Mouse (Mus musculus) forebrain, embryonic 12.5 days (tissue): Measurements from ENCODE around the gene Ube3b. TPM values are rescaled to one million over a fixed set of nuclear protein-coding genes. Genes with fewer than 3 reads are reported as not detected.

ENCODE experiments used
- ATAC-seq: fragments of 200-750 bp; cut with Nextera tagmentation; 2 replicates; pipeline ENCODE4 v1.8.0; 2017; ENCODE audit warnings: moderate TSS enrichment; ENCODE audit not compliant: low FRiP score
- H3K27ac ChIP-seq: fragments of 300-500 bp; sonication (generic); 2 replicates; pipeline ENCODE4 v1.5.1; 2016; ENCODE audit warnings: mild to moderate bottlenecking
- H3K27me3 ChIP-seq: fragments of 300-500 bp; sonication (generic); 2 replicates; pipeline ENCODE4 v1.6.1; 2016; ENCODE audit warnings: mild to moderate bottlenecking
- H3K36me3 ChIP-seq: fragments of 300-500 bp; sonication (generic); replicated peaks from 2 replicates; pipeline ENCODE4 v1.6.1; 2016; ENCODE audit warnings: mild to moderate bottlenecking
- H3K4me1 ChIP-seq: fragments of 300-500 bp; sonication (generic); 2 replicates; pipeline ENCODE4 v1.6.1; 2016
- H3K4me2 ChIP-seq: fragments of 300-500 bp; sonication (generic); 2 replicates; pipeline ENCODE4 v1.6.1; 2016; ENCODE audit warnings: mild to moderate bottlenecking, moderate library complexity
- H3K4me3 ChIP-seq: fragments of 300-500 bp; sonication (generic); replicated peaks from 2 replicates; pipeline ENCODE4 v1.5.1; 2016; ENCODE audit warnings: mild to moderate bottlenecking
- H3K9ac ChIP-seq: fragments of 300-500 bp; sonication (generic); 2 replicates; pipeline ENCODE4 v1.6.1; 2016; ENCODE audit warnings: mild to moderate bottlenecking
- H3K9me3 ChIP-seq: fragments of 300-500 bp; sonication (generic); 2 replicates; pipeline ENCODE4 v1.6.1; 2016
- WGBS: fragments of 180-500 bp; shearing (Covaris S2); methylation state at CpG from one replicate; pipeline ENCODE4 v1.1.7; 2016; 5-methylcytosine and 5-hydroxymethylcytosine counted together
- polyA plus RNA-seq: library from polyadenylated mRNA; unstranded; fragments of >200 nt; fragmentation: Nextera tagmentation; extraction: Ambion mirVana; gene quantifications from 2 replicates; pipeline ENCODE4 v1.2.1, GENCODE M21; 2016

The Ube3b gene
- polyA plus RNA-seq, 1 experiment from 2014 or later, result 53.7 TPM

- Histone ChIP-seq H3K27ac (no peak overlapping the region), H3K4me3 (no peak overlapping the region), H3K36me3 (peaks cover 30% of the 10 kb centered on the region), H3K4me1 (peaks cover 6% of the 10 kb centered on the region; the same call in 1 of the 2 replicates), H3K27me3 (no peaks in the 10 kb centered on the region), H3K9me3 (no peaks in the 10 kb centered on the region), H3K9ac (no peak overlapping the region), H3K4me2 (no peak overlapping the region)
- no peak for ATAC-seq
- 94% methylated on average over 14 of the region's 14 CpGs for WGBS
Observed at GRCm38 (mm10) chr5:114435588-114435987, 55.2 kb downstream of the Ube3b start.

- H3K9me3 ChIP-seq, result no peaks in the 10 kb centered on the region
- H3K36me3 ChIP-seq, result peaks cover 27% of the 10 kb centered on the region
- peaks cover 19% of the 10 kb centered on the region for H3K4me1 ChIP-seq
- 4% methylated on average over 43 of the region's 43 CpGs for WGBS
- peak within 1 kb of the TSS; percentile 78 for H3K9ac ChIP-seq
- peak within 1 kb of the TSS; percentile 43 for H3K27ac ChIP-seq
- peak within 1 kb of the TSS; percentile 83 for H3K4me2 ChIP-seq
- H3K4me3 ChIP-seq, result peak within 1 kb of the TSS; percentile 80
- H3K27me3 ChIP-seq, result no peaks in the 10 kb centered on the region
- ATAC-seq, result peak; percentile 99
Observed at GRCm38 (mm10) chr5:114443566-114444367, 63.4 kb downstream of the Ube3b start, which contains the start of the genes Mmab and Mvk. Gene Mmab (minus strand): TSS chr5:114444060. Gene Mvk (plus strand): TSS chr5:114444269.

GRCm38 (mm10) chr5:114444368-114444692 lies 63.9 kb downstream of the Ube3b start:
- WGBS, result 1% methylated on average over 21 of the region's 21 CpGs
- Histone ChIP-seq H3K27me3 (no peaks in the 10 kb centered on the region), H3K27ac (no peak overlapping the region), H3K9ac (peak overlapping the region; percentile 78), H3K36me3 (peaks cover 27% of the 10 kb centered on the region), H3K4me2 (peak overlapping the region; percentile 83), H3K4me1 (peaks cover 19% of the 10 kb centered on the region), H3K4me3 (peak overlapping the region; percentile 80), H3K9me3 (no peaks in the 10 kb centered on the region)
- ATAC-seq, result no peak

- Histone ChIP-seq H3K27ac (no peak overlapping the region), H3K27me3 (no peaks in the 10 kb centered on the region), H3K9ac (no peak overlapping the region), H3K36me3 (peaks cover 59% of the 10 kb centered on the region), H3K9me3 (no peaks in the 10 kb centered on the region), H3K4me1 (peaks cover 12% of the 10 kb centered on the region), H3K4me3 (no peak overlapping the region), H3K4me2 (no peak overlapping the region)
- WGBS, result 92% methylated on average over 4 of the region's 4 CpGs
- no peak for ATAC-seq
Observed at GRCm38 (mm10) chr5:114449011-114449410, 68.6 kb downstream of the Ube3b start.

GRCm38 (mm10) chr5:114456287-114456686 lies 75.9 kb downstream of the Ube3b start:
- 89% methylated on average over 9 of the region's 9 CpGs for WGBS
- H3K4me3 ChIP-seq, result no peak overlapping the region
- no peak overlapping the region for H3K9ac ChIP-seq
- peaks cover 9% of the 10 kb centered on the region for H3K4me1 ChIP-seq
- H3K9me3 ChIP-seq, result no peaks in the 10 kb centered on the region
- H3K36me3 ChIP-seq, result peaks cover 33% of the 10 kb centered on the region
- no peak overlapping the region for H3K4me2 ChIP-seq
- ATAC-seq, result no peak
- H3K27ac ChIP-seq, result no peak overlapping the region
- H3K27me3 ChIP-seq, result peaks cover 6% of the 10 kb centered on the region; the same call in 1 of the 2 replicates

- peaks cover 6% of the 10 kb centered on the region; the same call in 1 of the 2 replicates for H3K27me3 ChIP-seq
- 87% methylated on average over 16 of the region's 16 CpGs for WGBS
- peaks cover 16% of the 10 kb centered on the region for H3K4me1 ChIP-seq
- no peak overlapping the region for H3K4me3 ChIP-seq
- no peaks in the 10 kb centered on the region for H3K9me3 ChIP-seq
- ATAC-seq, result no peak
- no peak overlapping the region for H3K4me2 ChIP-seq
- H3K27ac ChIP-seq, result no peak overlapping the region
- no peak overlapping the region for H3K9ac ChIP-seq
- peaks cover 27% of the 10 kb centered on the region for H3K36me3 ChIP-seq
Observed at GRCm38 (mm10) chr5:114456995-114457605, 76.7 kb downstream of the Ube3b start.

GRCm38 (mm10) chr5:114461238-114461637 lies 80.8 kb downstream of the Ube3b start:
- no peak overlapping the region for H3K27ac ChIP-seq
- peaks cover 12% of the 10 kb centered on the region for H3K27me3 ChIP-seq
- H3K4me2 ChIP-seq, result no peak overlapping the region
- H3K4me1 ChIP-seq, result peaks cover 35% of the 10 kb centered on the region
- H3K4me3 ChIP-seq, result no peak overlapping the region
- H3K9me3 ChIP-seq, result no peaks in the 10 kb centered on the region
- H3K36me3 ChIP-seq, result no peaks in the 10 kb centered on the region
- ATAC-seq, result peak; percentile 60
- H3K9ac ChIP-seq, result no peak overlapping the region
- WGBS, result 4% methylated on average over 7 of the region's 7 CpGs

GRCm38 (mm10) chr5:114462067-114463040 lies 81.9 kb downstream of the Ube3b start:
- H3K4me3 ChIP-seq, result no peak overlapping the region
- H3K4me2 ChIP-seq, result no peak overlapping the region
- WGBS, result 75% methylated on average over 24 of the region's 24 CpGs
- ATAC-seq, result no peak
- H3K9ac ChIP-seq, result no peak overlapping the region
- peaks cover 14% of the 10 kb centered on the region for H3K27me3 ChIP-seq
- H3K4me1 ChIP-seq, result peaks cover 43% of the 10 kb centered on the region
- no peaks in the 10 kb centered on the region for H3K36me3 ChIP-seq
- no peaks in the 10 kb centered on the region for H3K9me3 ChIP-seq
- H3K27ac ChIP-seq, result no peak overlapping the region

- H3K36me3 ChIP-seq, result no peaks in the 10 kb centered on the region
- H3K27ac ChIP-seq, result no peak overlapping the region
- peaks cover 20% of the 10 kb centered on the region for H3K27me3 ChIP-seq
- H3K4me2 ChIP-seq, result no peak overlapping the region
- no peak for ATAC-seq
- no peak overlapping the region for H3K4me3 ChIP-seq
- 86% methylated on average over 2 of the region's 2 CpGs for WGBS
- no peak overlapping the region for H3K9ac ChIP-seq
- peaks cover 61% of the 10 kb centered on the region for H3K4me1 ChIP-seq
- H3K9me3 ChIP-seq, result no peaks in the 10 kb centered on the region
Observed at GRCm38 (mm10) chr5:114464561-114464960, 84.2 kb downstream of the Ube3b start.

- ATAC-seq, result no peak
- 53% methylated on average over 7 of the region's 7 CpGs for WGBS
- peaks cover 23% of the 10 kb centered on the region for H3K27me3 ChIP-seq
- H3K36me3 ChIP-seq, result no peaks in the 10 kb centered on the region
- H3K4me2 ChIP-seq, result no peak overlapping the region
- H3K27ac ChIP-seq, result 0 out of 2 replicates have a peak overlapping the region, but pooled peaks have one; percentile 13
- no peak overlapping the region for H3K9ac ChIP-seq
- H3K4me3 ChIP-seq, result no peak overlapping the region
- H3K4me1 ChIP-seq, result peaks cover 56% of the 10 kb centered on the region
- H3K9me3 ChIP-seq, result no peaks in the 10 kb centered on the region
Observed at GRCm38 (mm10) chr5:114465641-114466040, 85.2 kb downstream of the Ube3b start.

- H3K27me3 ChIP-seq, result peaks cover 23% of the 10 kb centered on the region
- peak overlapping the region; percentile 19; the same call in 1 of the 2 replicates for H3K4me3 ChIP-seq
- H3K9ac ChIP-seq, result no peak overlapping the region
- peak overlapping the region; percentile 43 for H3K4me2 ChIP-seq
- peak; percentile 59 for ATAC-seq
- H3K4me1 ChIP-seq, result peaks cover 45% of the 10 kb centered on the region
- H3K27ac ChIP-seq, result peak overlapping the region; percentile 93
- H3K36me3 ChIP-seq, result no peaks in the 10 kb centered on the region
- H3K9me3 ChIP-seq, result 0 out of 2 replicates have a peak, but pooled peaks cover 2% of the 10 kb centered on the region
- 0% methylated on average over 11 of the region's 11 CpGs for WGBS
Observed at GRCm38 (mm10) chr5:114467019-114467418, 86.6 kb downstream of the Ube3b start.

- no peaks in the 10 kb centered on the region for H3K36me3 ChIP-seq
- peaks cover 23% of the 10 kb centered on the region for H3K27me3 ChIP-seq
- H3K4me3 ChIP-seq, result peak overlapping the region; percentile 19
- H3K4me1 ChIP-seq, result peaks cover 45% of the 10 kb centered on the region
- peak overlapping the region; percentile 42; the same call in 1 of the 2 replicates for H3K9ac ChIP-seq
- 0 out of 2 replicates have a peak, but pooled peaks cover 5% of the 10 kb centered on the region for H3K9me3 ChIP-seq
- peak overlapping the region; percentile 43 for H3K4me2 ChIP-seq
- peak overlapping the region; percentile 93 for H3K27ac ChIP-seq
- 0% methylated on average over 12 of the region's 13 CpGs for WGBS
- peak; percentile 90 for ATAC-seq
Observed at GRCm38 (mm10) chr5:114467430-114467829, 87.0 kb downstream of the Ube3b start.
